Mouse (Mus musculus): ENCODE data around the gene Slc25a27.

Gene Slc25a27

GRCm38 (mm10) chr17:43666576-43667289, at the start of gene Slc25a27:
TSS of gene Slc25a27 (minus strand) at chr17:43667214.
- DNase-seq (ENCODE audit: low spot score), result peak; percentile 38

DNA sequence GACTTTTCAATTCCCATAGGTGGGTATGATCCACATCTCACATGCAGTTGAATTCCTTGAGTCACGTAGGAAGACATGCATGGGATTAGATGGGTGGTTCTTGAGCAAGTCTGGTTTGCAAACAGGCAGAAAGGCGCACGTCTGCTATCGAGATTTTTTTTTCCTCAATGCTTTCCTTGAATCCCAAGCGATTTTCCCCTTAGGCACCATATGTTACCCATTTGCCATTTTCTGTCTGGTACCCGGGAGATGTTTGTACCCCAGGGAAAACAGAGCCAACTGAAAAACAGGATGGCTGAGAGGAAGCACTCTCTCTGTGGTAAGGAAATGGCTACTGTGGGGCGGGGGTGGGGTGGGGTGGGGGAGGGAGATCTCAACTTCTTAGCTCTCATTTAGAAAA, 49.6 kb upstream of the Slc25a27 start:
- no peak for DNase-seq (ENCODE audit: low spot score)

DNA sequence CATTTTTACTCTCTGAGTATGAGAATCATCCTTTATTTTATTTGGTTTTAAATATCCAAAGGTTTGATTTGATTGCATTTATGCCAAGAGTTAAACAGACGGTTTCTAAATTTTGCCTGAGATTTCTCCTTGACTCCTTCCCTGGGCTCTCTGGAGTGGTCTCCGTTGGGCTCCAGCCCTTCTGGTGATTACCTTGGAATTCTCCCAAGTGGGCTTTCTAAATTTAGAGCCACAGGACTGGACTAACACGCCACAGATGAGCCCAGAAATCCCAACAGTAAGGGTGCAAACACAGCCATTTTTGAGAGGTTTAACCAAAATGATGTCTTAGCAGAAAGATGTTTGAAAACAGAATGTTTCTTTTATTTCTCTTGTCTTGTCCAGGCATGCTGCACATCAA, 47.2 kb upstream of the Slc25a27 start:
- no peak for DNase-seq (ENCODE audit: low spot score)

GRCm38 (mm10) chr17:43711557-43712352, 44.7 kb upstream of the Slc25a27 start:
- DNase-seq (ENCODE audit: low spot score), result no peak

- no peak for DNase-seq (ENCODE audit: low spot score)
These were observed 40.2 kb upstream of the Slc25a27 start for GRCm38 (mm10) chr17:43707254-43707653.

DNA sequence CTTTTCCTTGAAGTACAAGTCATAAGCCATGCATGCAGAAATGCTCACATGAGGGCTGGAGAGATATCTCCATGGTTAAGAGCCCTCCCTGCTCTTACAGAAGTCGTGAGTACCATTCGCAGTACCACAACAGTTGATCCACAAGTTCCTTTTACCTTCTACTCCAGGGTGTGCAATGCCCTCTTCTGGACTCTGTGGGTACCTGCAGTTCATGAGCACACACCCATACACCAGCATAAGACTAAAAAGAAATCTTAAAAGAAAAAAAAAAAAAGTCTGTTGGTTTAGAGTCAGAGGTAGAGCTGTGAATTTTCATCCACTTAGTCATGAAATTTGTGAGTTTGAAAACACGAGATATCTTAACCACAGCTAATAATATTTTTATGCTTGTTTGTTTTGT, 39.7 kb upstream of the Slc25a27 start:
- no peak for DNase-seq (ENCODE audit: low spot score)

DNA sequence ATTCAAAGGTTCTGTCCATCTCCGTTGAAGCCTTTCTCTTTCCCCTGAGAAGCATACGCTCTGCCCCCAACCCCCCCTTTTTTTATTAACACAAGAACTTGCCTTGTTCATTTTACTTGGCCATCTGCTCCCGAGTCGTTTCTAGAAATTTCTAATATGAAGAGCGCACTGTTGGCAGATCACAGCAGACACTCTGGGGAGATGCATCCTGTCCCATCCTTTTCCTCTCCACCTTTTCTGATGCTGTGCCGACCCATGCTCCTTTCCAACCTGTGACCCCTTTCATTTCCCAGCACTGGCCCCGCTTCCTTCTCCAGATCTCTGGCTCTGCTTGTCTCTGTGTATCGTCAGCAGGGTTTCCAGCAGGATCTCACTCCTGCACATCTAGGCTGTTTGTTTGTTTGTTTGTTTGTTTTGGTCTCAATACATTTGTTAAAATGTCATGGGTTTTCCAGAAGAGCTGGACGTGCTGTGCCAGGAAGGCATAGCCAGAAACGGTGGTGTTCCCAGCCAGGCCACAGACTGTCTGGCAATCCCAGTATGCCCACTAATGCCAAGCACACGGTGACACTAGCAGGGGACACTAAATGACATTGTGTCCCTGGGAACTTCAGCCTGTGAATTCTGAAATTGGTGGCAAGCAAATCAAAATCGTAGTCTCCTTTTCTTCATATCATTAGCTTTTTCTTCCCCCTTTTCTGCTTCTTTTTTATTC, 37.4 kb upstream of the Slc25a27 start:
- no peak for DNase-seq (ENCODE audit: low spot score)

DNA sequence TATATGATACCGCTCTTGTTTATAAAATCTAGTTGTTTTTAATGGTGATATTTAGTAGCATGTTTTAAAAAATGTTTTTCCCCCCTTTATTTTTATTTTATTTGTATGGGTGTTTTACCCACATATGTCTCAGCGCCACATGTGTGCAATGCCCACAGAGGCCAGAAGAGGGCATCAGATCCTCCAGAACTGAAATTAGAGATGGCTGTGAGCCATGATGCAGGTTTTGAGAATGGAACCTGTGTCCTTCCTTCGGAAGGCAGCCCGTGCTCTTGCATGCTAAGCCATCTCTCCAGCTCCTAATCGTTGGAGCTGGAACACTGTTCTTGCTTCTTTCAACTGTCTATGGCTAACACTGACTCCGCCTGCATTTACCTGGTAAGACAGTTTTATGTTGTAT, 34.0 kb upstream of the Slc25a27 start:
- no peak for DNase-seq (ENCODE audit: low spot score)

GRCm38 (mm10) chr17:43698997-43699649, 32.1 kb upstream of the Slc25a27 start:
- peak; percentile 28 for DNase-seq (ENCODE audit: low spot score)

- no peak for DNase-seq (ENCODE audit: low spot score)
These were observed 22.6 kb upstream of the Slc25a27 start for GRCm38 (mm10) chr17:43689591-43689990.

DNA sequence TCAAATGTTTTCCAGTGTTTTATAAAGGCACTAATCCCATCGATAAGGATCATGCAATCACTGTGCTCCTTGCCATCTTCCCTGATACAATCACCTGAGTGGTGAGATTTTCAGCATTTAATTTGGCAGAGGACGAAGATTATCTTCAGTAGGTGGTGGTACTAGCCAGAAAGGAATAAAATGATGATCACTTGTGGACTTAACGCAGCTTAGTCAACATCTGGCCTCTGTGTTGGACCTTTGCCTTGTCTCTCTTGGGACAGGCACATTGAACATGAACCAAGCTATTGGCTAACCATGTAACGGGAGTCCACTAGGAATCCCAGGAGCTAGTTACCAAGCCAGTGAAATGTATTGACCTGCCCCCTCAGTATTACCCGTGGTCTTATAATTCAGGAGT, 17.6 kb upstream of the Slc25a27 start:
- DNase-seq (ENCODE audit: low spot score), result no peak

- DNase-seq (ENCODE audit: low spot score), result no peak
These were observed 17.1 kb upstream of the Slc25a27 start for GRCm38 (mm10) chr17:43684086-43684485.

DNA sequence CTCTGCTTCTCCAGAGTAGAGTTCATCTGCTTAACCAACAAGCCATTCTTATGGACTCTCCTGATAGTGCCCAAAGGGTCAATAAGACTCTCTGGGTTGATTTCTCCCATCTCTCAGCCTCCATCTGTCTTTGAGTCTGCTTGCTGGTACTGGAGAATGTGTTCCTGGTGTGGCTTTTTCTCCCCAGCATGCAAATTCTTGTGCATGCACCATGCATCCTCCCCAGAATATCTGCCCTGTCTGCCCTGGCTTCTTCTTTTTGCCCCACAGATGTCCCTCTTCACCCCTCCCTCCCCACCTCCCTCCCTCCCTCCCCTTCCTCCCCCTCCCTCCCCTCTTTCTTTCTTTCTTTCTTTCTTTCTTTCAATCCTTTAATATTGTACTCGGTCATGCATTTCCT, 10.3 kb upstream of the Slc25a27 start:
- DNase-seq (ENCODE audit: low spot score), result no peak

DNA sequence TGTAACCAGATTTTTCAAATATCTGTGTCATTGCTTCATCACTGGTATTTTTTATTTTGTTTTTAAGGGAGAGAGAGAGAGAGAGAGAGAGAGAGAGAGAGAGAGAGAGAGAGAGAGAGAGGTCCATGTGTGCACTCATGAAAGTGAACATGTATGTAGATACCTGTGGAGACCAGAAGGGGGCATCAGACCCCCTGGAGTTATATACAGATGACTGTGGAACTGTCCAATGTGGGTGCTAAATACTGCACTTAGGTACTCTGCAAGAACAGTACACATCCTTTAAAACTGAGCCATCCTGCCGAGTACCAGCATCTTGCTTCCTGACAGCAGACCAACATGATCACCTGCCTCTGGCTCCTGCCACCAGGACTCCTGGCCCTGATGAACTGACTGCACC, 9.2 kb upstream of the Slc25a27 start:
- no peak for DNase-seq (ENCODE audit: low spot score)

GRCm38 (mm10) chr17:43675228-43675627, 8.2 kb upstream of the Slc25a27 start:
- DNase-seq (ENCODE audit: low spot score), result no peak

- no peak for DNase-seq (ENCODE audit: low spot score)
These were observed 4.9 kb upstream of the Slc25a27 start for GRCm38 (mm10) chr17:43671907-43672306.

DNA sequence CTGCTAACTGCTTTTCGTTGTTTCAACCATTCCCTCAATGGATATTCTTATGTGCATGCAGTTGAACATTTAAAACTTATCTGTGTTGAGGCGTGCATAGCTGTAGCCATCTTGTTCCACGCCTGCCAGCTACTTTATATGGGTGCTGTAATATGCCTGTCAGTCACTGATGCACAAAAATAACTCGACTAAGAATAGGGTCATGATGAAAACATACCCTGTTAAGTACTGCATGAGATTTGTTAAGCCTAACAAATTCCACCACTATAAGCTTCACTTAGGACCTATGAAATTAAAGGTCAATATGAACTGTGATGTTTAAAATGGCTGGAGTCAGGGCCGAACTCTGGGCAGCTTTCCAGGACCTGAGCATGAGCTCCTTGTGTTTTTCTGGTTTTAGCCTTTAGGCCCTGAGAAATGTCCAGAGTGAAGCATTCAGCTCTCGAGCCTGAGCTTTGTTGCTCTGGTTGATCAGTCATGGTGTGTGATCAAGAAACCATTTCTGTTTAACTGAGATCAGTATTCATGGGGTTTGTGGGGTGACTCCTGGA, 2.2 kb upstream of the Slc25a27 start:
- DNase-seq (ENCODE audit: low spot score), result no peak

- DNase-seq (ENCODE audit: low spot score), result no peak
These were observed 353 bp upstream of the Slc25a27 start, which contains the start of gene Cyp39a1 for GRCm38 (mm10) chr17:43667290-43667843. TSS of gene Cyp39a1 (plus strand) at chr17:43667425.

DNA sequence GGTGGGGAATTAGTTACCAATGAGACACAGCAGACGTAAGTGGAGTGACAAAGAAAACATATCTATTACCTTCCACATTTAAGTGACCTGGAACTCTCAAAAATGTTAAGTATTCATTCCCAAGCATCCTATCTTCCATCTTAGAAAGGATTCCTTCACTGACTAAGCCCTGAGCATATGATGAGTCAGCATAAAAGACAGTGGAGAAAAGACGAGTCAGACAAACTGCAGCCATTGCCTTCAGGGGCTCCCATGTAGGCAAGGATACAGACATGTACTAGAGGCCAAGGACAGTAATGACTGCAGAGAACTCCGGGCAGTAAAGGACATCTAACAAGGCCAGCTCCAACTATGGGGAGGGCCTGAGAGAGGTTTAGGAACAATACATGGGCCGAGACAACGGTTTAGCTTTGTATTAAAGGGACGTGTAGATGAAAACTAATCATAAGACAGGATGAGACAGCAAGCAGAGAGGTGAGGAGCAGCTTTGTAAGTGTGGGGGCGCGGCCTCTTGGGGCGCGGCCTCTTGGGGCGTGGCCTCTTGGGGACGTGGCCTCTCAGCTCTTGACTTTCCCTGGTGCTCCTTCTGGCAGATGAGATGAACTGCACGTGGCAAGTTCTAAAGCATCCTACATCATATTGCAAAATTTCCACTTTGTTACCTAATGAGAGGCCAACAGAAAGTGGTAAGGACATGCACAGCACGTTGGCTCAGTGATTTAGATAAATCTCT, 15.5 kb downstream of the Slc25a27 start:
- no peak for DNase-seq (ENCODE audit: low spot score)

- no peak for DNase-seq (ENCODE audit: low spot score)
These were observed 17.2 kb downstream of the Slc25a27 start for GRCm38 (mm10) chr17:43649641-43650436.
